Mouse (Mus musculus): ENCODE data around the gene Cln5. TPM values are rescaled to one million over a fixed set of nuclear protein-coding genes. Genes with fewer than 3 reads are reported as not detected.
A peak's percentile ranks its signal among the peaks of the same experiment; 100 is the strongest.

Gene Cln5
- polyA plus RNA-seq, 1 experiment from 2014 or later = 29.3 TPM

- H3K27ac ChIP-seq (ENCODE audit: low read depth, low read length) = no peak overlapping the region
- ATAC-seq (ENCODE audit: low FRiP score) = no peak
- 77% methylated on average over 6 of the region's 6 CpGs for WGBS
- H3K9ac ChIP-seq (ENCODE audit: low read depth, low read length) = no peak overlapping the region
- no peaks in the 10 kb centered on the region for H3K4me1 ChIP-seq (replicated peaks; ENCODE audit: control insufficient read depth, insufficient read depth, low read length)
- H3K27me3 ChIP-seq (ENCODE audit: control insufficient read depth, insufficient read depth, low read length) = no peaks in the 10 kb centered on the region
- H3K4me2 ChIP-seq (replicated peaks; ENCODE audit: low read depth, low read length) = no peak overlapping the region
- no peaks in the 10 kb centered on the region; the same call in 1 of the 2 replicates for H3K36me3 ChIP-seq (ENCODE audit: control insufficient read depth, insufficient read depth, low read length)
- no peak overlapping the region for H3K4me3 ChIP-seq (ENCODE audit: low read depth, low read length)
- peak; percentile 72 for DNase-seq (ENCODE audit: low spot score)
- no peaks in the 10 kb centered on the region for H3K9me3 ChIP-seq (ENCODE audit: control insufficient read depth, low read length)
Observed at GRCm38 (mm10) chr14:103088624-103089023, 18.6 kb downstream of the Cln5 start.

GRCm38 (mm10) chr14:103093236-103093635 lies 23.2 kb downstream of the Cln5 start:
- Histone ChIP-seq H3K9me3 (ENCODE audit: control insufficient read depth, low read length) (no peaks in the 10 kb centered on the region), H3K36me3 (ENCODE audit: control insufficient read depth, insufficient read depth, low read length) (no peaks in the 10 kb centered on the region; the same call in 1 of the 2 replicates), H3K27me3 (ENCODE audit: control insufficient read depth, insufficient read depth, low read length) (no peaks in the 10 kb centered on the region), H3K4me1 (replicated peaks; ENCODE audit: control insufficient read depth, insufficient read depth, low read length) (no peaks in the 10 kb centered on the region), H3K9ac (ENCODE audit: low read depth, low read length) (no peak overlapping the region), H3K4me2 (replicated peaks; ENCODE audit: low read depth, low read length) (no peak overlapping the region), H3K4me3 (ENCODE audit: low read depth, low read length) (no peak overlapping the region), H3K27ac (ENCODE audit: low read depth, low read length) (no peak overlapping the region)
- no peak for ATAC-seq (ENCODE audit: low FRiP score)
- no peak for DNase-seq (ENCODE audit: low spot score)
- WGBS = 91% methylated on average over 3 of the region's 3 CpGs

- H3K36me3 ChIP-seq (ENCODE audit: control insufficient read depth, insufficient read depth, low read length) = no peaks in the 10 kb centered on the region; the same call in 1 of the 2 replicates
- no peak overlapping the region for H3K9ac ChIP-seq (ENCODE audit: low read depth, low read length)
- ATAC-seq (ENCODE audit: low FRiP score) (no peak), DNase-seq (ENCODE audit: low spot score) (no peak)
- H3K9me3 ChIP-seq (ENCODE audit: control insufficient read depth, low read length) = no peaks in the 10 kb centered on the region
- H3K27me3 ChIP-seq (ENCODE audit: control insufficient read depth, insufficient read depth, low read length) = no peaks in the 10 kb centered on the region
- no peak overlapping the region for H3K27ac ChIP-seq (ENCODE audit: low read depth, low read length)
- H3K4me3 ChIP-seq (ENCODE audit: low read depth, low read length) = no peak overlapping the region
- H3K4me1 ChIP-seq (replicated peaks; ENCODE audit: control insufficient read depth, insufficient read depth, low read length) = no peaks in the 10 kb centered on the region
- WGBS = 81% methylated on average over 4 of the region's 4 CpGs
- H3K4me2 ChIP-seq (replicated peaks; ENCODE audit: low read depth, low read length) = no peak overlapping the region
Observed at GRCm38 (mm10) chr14:103093670-103094069, 23.7 kb downstream of the Cln5 start.

GRCm38 (mm10) chr14:103095036-103095435 lies 25.0 kb downstream of the Cln5 start:
- Histone ChIP-seq H3K27ac (ENCODE audit: low read depth, low read length) (no peak overlapping the region), H3K9ac (ENCODE audit: low read depth, low read length) (no peak overlapping the region), H3K4me3 (ENCODE audit: low read depth, low read length) (no peak overlapping the region), H3K4me1 (replicated peaks; ENCODE audit: control insufficient read depth, insufficient read depth, low read length) (no peaks in the 10 kb centered on the region), H3K36me3 (ENCODE audit: control insufficient read depth, insufficient read depth, low read length) (no peaks in the 10 kb centered on the region), H3K9me3 (ENCODE audit: control insufficient read depth, low read length) (no peaks in the 10 kb centered on the region), H3K4me2 (replicated peaks; ENCODE audit: low read depth, low read length) (no peak overlapping the region), H3K27me3 (ENCODE audit: control insufficient read depth, insufficient read depth, low read length) (no peaks in the 10 kb centered on the region)
- 94% methylated on average over 8 of the region's 8 CpGs for WGBS
- ATAC-seq (ENCODE audit: low FRiP score) = no peak
- no peak for DNase-seq (ENCODE audit: low spot score)

- Histone ChIP-seq H3K9me3 (ENCODE audit: control insufficient read depth, low read length) (no peaks in the 10 kb centered on the region), H3K27me3 (ENCODE audit: control insufficient read depth, insufficient read depth, low read length) (no peaks in the 10 kb centered on the region), H3K4me2 (replicated peaks; ENCODE audit: low read depth, low read length) (no peak overlapping the region), H3K4me1 (replicated peaks; ENCODE audit: control insufficient read depth, insufficient read depth, low read length) (no peaks in the 10 kb centered on the region), H3K4me3 (ENCODE audit: low read depth, low read length) (no peak overlapping the region), H3K9ac (ENCODE audit: low read depth, low read length) (no peak overlapping the region), H3K36me3 (ENCODE audit: control insufficient read depth, insufficient read depth, low read length) (no peaks in the 10 kb centered on the region), H3K27ac (ENCODE audit: low read depth, low read length) (no peak overlapping the region)
- 91% methylated on average over 8 of the region's 8 CpGs for WGBS
- DNase-seq (ENCODE audit: low spot score) (no peak), ATAC-seq (ENCODE audit: low FRiP score) (no peak)
Observed at GRCm38 (mm10) chr14:103095826-103096225, 25.8 kb downstream of the Cln5 start.

- H3K9me3 ChIP-seq (ENCODE audit: control insufficient read depth, low read length) = no peaks in the 10 kb centered on the region
- no peaks in the 10 kb centered on the region for H3K36me3 ChIP-seq (ENCODE audit: control insufficient read depth, insufficient read depth, low read length)
- H3K27ac ChIP-seq (ENCODE audit: low read depth, low read length) = no peak overlapping the region
- no peak overlapping the region for H3K4me3 ChIP-seq (ENCODE audit: low read depth, low read length)
- no peak for DNase-seq (ENCODE audit: low spot score)
- no peak overlapping the region for H3K4me2 ChIP-seq (replicated peaks; ENCODE audit: low read depth, low read length)
- ATAC-seq (ENCODE audit: low FRiP score) = no peak
- H3K27me3 ChIP-seq (ENCODE audit: control insufficient read depth, insufficient read depth, low read length) = no peaks in the 10 kb centered on the region
- 84% methylated on average over 6 of the region's 6 CpGs for WGBS
- no peaks in the 10 kb centered on the region for H3K4me1 ChIP-seq (replicated peaks; ENCODE audit: control insufficient read depth, insufficient read depth, low read length)
- no peak overlapping the region for H3K9ac ChIP-seq (ENCODE audit: low read depth, low read length)
Observed at GRCm38 (mm10) chr14:103096621-103097020, 26.6 kb downstream of the Cln5 start.

GRCm38 (mm10) chr14:103098213-103098586 lies 28.2 kb downstream of the Cln5 start:
- H3K27me3 ChIP-seq (ENCODE audit: control insufficient read depth, insufficient read depth, low read length) = no peaks in the 10 kb centered on the region
- DNase-seq (ENCODE audit: low spot score) (no peak), ATAC-seq (ENCODE audit: low FRiP score) (no peak)
- H3K4me1 ChIP-seq (replicated peaks; ENCODE audit: control insufficient read depth, insufficient read depth, low read length) = no peaks in the 10 kb centered on the region
- no peaks in the 10 kb centered on the region for H3K9me3 ChIP-seq (ENCODE audit: control insufficient read depth, low read length)
- no peaks in the 10 kb centered on the region for H3K36me3 ChIP-seq (ENCODE audit: control insufficient read depth, insufficient read depth, low read length)
- H3K4me2 ChIP-seq (replicated peaks; ENCODE audit: low read depth, low read length) = peak overlapping the region; percentile 48
- 0% methylated on average over 2 of the region's 2 CpGs for WGBS
- no peak overlapping the region for H3K27ac ChIP-seq (ENCODE audit: low read depth, low read length)
- H3K4me3 ChIP-seq (ENCODE audit: low read depth, low read length) = peak overlapping the region; percentile 94
- H3K9ac ChIP-seq (ENCODE audit: low read depth, low read length) = peak overlapping the region; percentile 100

GRCm38 (mm10) chr14:103098587-103099235 lies 28.7 kb downstream of the Cln5 start:
- Histone ChIP-seq H3K4me3 (ENCODE audit: low read depth, low read length) (peak overlapping the region; percentile 94), H3K9me3 (ENCODE audit: control insufficient read depth, low read length) (no peaks in the 10 kb centered on the region)
- WGBS = under 1% methylated on average over 68 of the region's 86 CpGs

GRCm38 (mm10) chr14:103099238-103099933 lies 29.4 kb downstream of the Cln5 start, which contains the start of gene Fbxl3:
Gene Fbxl3, minus strand, starts transcription at chr14:103099566.
- Histone ChIP-seq H3K9me3 (ENCODE audit: control insufficient read depth, low read length) (no peaks in the 10 kb centered on the region), H3K36me3 (ENCODE audit: control insufficient read depth, insufficient read depth, low read length) (no peaks in the 10 kb centered on the region), H3K9ac (ENCODE audit: low read depth, low read length) (peak within 1 kb of the TSS; percentile 100), H3K4me1 (replicated peaks; ENCODE audit: control insufficient read depth, insufficient read depth, low read length) (no peaks in the 10 kb centered on the region), H3K4me2 (replicated peaks; ENCODE audit: low read depth, low read length) (peak within 1 kb of the TSS; percentile 55), H3K4me3 (ENCODE audit: low read depth, low read length) (peak within 1 kb of the TSS; percentile 94), H3K27ac (ENCODE audit: low read depth, low read length) (peak within 1 kb of the TSS; percentile 99), H3K27me3 (ENCODE audit: control insufficient read depth, insufficient read depth, low read length) (no peaks in the 10 kb centered on the region)
- peak; percentile 91 for ATAC-seq (ENCODE audit: low FRiP score)
- DNase-seq (ENCODE audit: low spot score) = peak; percentile 94
- under 1% methylated on average over 75 of the region's 88 CpGs for whole genome bisulfite sequencing

More at GRCm38 (mm10) chr14:103098587-103099235, 28.7 kb downstream of the Cln5 start:
- Histone ChIP-seq H3K27ac (ENCODE audit: low read depth, low read length) (peak overlapping the region; percentile 99), H3K4me2 (replicated peaks; ENCODE audit: low read depth, low read length) (peak overlapping the region; percentile 48), H3K36me3 (ENCODE audit: control insufficient read depth, insufficient read depth, low read length) (no peaks in the 10 kb centered on the region), H3K27me3 (ENCODE audit: control insufficient read depth, insufficient read depth, low read length) (no peaks in the 10 kb centered on the region), H3K4me1 (replicated peaks; ENCODE audit: control insufficient read depth, insufficient read depth, low read length) (no peaks in the 10 kb centered on the region), H3K9ac (ENCODE audit: low read depth, low read length) (peak overlapping the region; percentile 100)
- peak; percentile 88 for DNase-seq (ENCODE audit: low spot score)
- peak; percentile 83 for ATAC-seq (ENCODE audit: low FRiP score)

Data from hindbrain, embryonic 11.5 days (tissue).